Mouse (Mus musculus) MEL (cell line): ENCODE measurements around the gene Naa25. TPM values are rescaled to one million over a fixed set of nuclear protein-coding genes. Genes with fewer than 3 reads are reported as not detected.

Experiments
- DNase-seq: peaks from one replicate; pipeline ENCODE4 v3.0.0; 2011; ENCODE audit warnings: low read depth, low spot score
- H3K27ac ChIP-seq: 2 replicates; pipeline ENCODE4 v1.5.1; 2012; ENCODE audit warnings: low read depth, mild to moderate bottlenecking, control low read depth, low read length, moderate library complexity; ENCODE audit not compliant: control insufficient read depth
- H3K27me3 ChIP-seq, 2 experiments: fragments of 150-350 bp in 1 of 2; sonication (generic) in 1 of 2; 2 replicates each; pipeline ENCODE4 v1.6.1; 2012; ENCODE audit warnings: low read length in 2 of 2, mild to moderate bottlenecking in 2 of 2, improper control_type of control experiment in 1 of 2, moderate library complexity in 1 of 2; ENCODE audit not compliant: insufficient read depth in 2 of 2, control insufficient read depth in 1 of 2
- H3K36me3 ChIP-seq, 2 experiments: 2 replicates each; pipeline ENCODE4 v1.6.1; 2012 to 2014; ENCODE audit warnings: low read length in 2 of 2, improper control_type of control experiment in 1 of 2, inconsistent platforms in 1 of 2, mild to moderate bottlenecking in 1 of 2; ENCODE audit not compliant: insufficient read depth in 2 of 2, control insufficient read depth in 1 of 2
- H3K4me1 ChIP-seq, 2 experiments: fragments of 150-350 bp in 1 of 2; sonication (generic) in 1 of 2; 2 replicates each; pipeline ENCODE4 v1.6.1; 2012; ENCODE audit warnings: low read length in 2 of 2, improper control_type of control experiment in 1 of 2, mild to moderate bottlenecking in 1 of 2; ENCODE audit not compliant: insufficient read depth in 2 of 2, control insufficient read depth in 1 of 2
- H3K4me3 ChIP-seq, 2 experiments: fragments of 150-350 bp in 1 of 2; sonication (generic) in 1 of 2; 2 replicates each; pipeline ENCODE4 v1.5.1; 2012; ENCODE audit warnings: low read depth in 2 of 2, low read length in 2 of 2, mild to moderate bottlenecking in 2 of 2, moderate library complexity in 2 of 2, control low read depth in 1 of 2, improper control_type of control experiment in 1 of 2; ENCODE audit not compliant: control insufficient read depth in 1 of 2, insufficient read depth in 1 of 2
- H3K79me2 ChIP-seq: 2 replicates; pipeline ENCODE4 v1.6.1; 2012; ENCODE audit warnings: mild to moderate bottlenecking, low read length, moderate library complexity; ENCODE audit not compliant: control insufficient read depth, poor library complexity, insufficient read depth
- H3K9ac ChIP-seq: 2 replicates; pipeline ENCODE4 v1.6.1; 2012; ENCODE audit warnings: low read depth, mild to moderate bottlenecking, control low read depth, low read length, moderate library complexity; ENCODE audit not compliant: control insufficient read depth, poor library complexity, severe bottlenecking
- H3K9me3 ChIP-seq: fragments of 150-350 bp; sonication (generic); replicated peaks from 2 replicates; pipeline ENCODE4 v1.6.1; 2012; ENCODE audit warnings: mild to moderate bottlenecking, low read length, improper control_type of control experiment, moderate library complexity; ENCODE audit not compliant: insufficient read depth
- BHLHE40 ChIP-seq: IDR thresholded peaks from 2 replicates; pipeline ENCODE4 v1.6.1; 2012; ENCODE audit warnings: low read depth, mild to moderate bottlenecking, inconsistent platforms, low read length, improper control_type of control experiment, borderline replicate concordance
- CHD2 ChIP-seq: IDR thresholded peaks from 2 replicates; pipeline ENCODE4 v1.6.1; 2011; ENCODE audit warnings: low read length, improper control_type of control experiment
- CTCF ChIP-seq, 3 experiments: IDR thresholded peaks in 2 of 3; conservative IDR thresholded peaks in 1 of 3; 2 replicates each; pipeline ENCODE4 v1.5.1; 2011 to 2012; ENCODE audit warnings: low read length in 3 of 3, low read depth in 2 of 3, mild to moderate bottlenecking in 2 of 3, improper control_type of control experiment in 1 of 3, inconsistent platforms in 1 of 3, mixed read lengths in 1 of 3, moderate library complexity in 1 of 3; ENCODE audit not compliant: control insufficient read depth in 1 of 3, insufficient read depth in 1 of 3, poor library complexity in 1 of 3, severe bottlenecking in 1 of 3
- E2F4 ChIP-seq: IDR thresholded peaks from 2 replicates; pipeline ENCODE4 v1.6.1; 2011; ENCODE audit warnings: low read depth, low read length, improper control_type of control experiment, borderline replicate concordance
- ELF1 ChIP-seq: IDR thresholded peaks from 2 replicates; pipeline ENCODE4 v1.6.1; 2014; ENCODE audit warnings: low read depth, mild to moderate bottlenecking, inconsistent platforms, low read length, improper control_type of control experiment, moderate library complexity
- EP300 ChIP-seq, 2 experiments: IDR thresholded peaks; 2 replicates each; pipeline ENCODE4 v1.6.1; 2011; ENCODE audit warnings: improper control_type of control experiment in 2 of 2, low read length in 2 of 2, low read depth in 1 of 2, mild to moderate bottlenecking in 1 of 2
- ETS1 ChIP-seq: IDR thresholded peaks from 2 replicates; pipeline ENCODE4 v1.6.1; 2012; ENCODE audit warnings: low read depth, mild to moderate bottlenecking, inconsistent platforms, low read length, improper control_type of control experiment, moderate library complexity
- GABPA ChIP-seq: IDR thresholded peaks from 2 replicates; pipeline ENCODE4 v1.6.1; 2012; ENCODE audit warnings: low read depth, mild to moderate bottlenecking, inconsistent platforms, low read length, improper control_type of control experiment, moderate library complexity
- GATA1 ChIP-seq: IDR thresholded peaks from 2 replicates; pipeline ENCODE4 v1.6.1; 2011; ENCODE audit warnings: low read depth, low read length, improper control_type of control experiment
- HCFC1 ChIP-seq: IDR thresholded peaks from 2 replicates; pipeline ENCODE4 v1.6.1; 2012; ENCODE audit warnings: low read depth, mild to moderate bottlenecking, inconsistent platforms, low read length, improper control_type of control experiment, moderate library complexity
- JUND ChIP-seq: IDR thresholded peaks from 2 replicates; pipeline ENCODE4 v1.6.1; 2011; ENCODE audit warnings: low read depth, mild to moderate bottlenecking, improper control_type of control experiment, low read length
- KAT2A ChIP-seq: conservative IDR thresholded peaks from 2 replicates; pipeline ENCODE4 v1.6.1; 2012; ENCODE audit warnings: low read depth, low read length, improper control_type of control experiment, inconsistent platforms
- MAFK ChIP-seq: IDR thresholded peaks from 2 replicates; pipeline ENCODE4 v1.6.1; 2011; ENCODE audit warnings: low read depth, mild to moderate bottlenecking, low read length, improper control_type of control experiment, borderline replicate concordance
- MAX ChIP-seq: IDR thresholded peaks from 2 replicates; pipeline ENCODE4 v1.6.1; 2011; ENCODE audit warnings: low read length, improper control_type of control experiment
- MAZ ChIP-seq: IDR thresholded peaks from 2 replicates; pipeline ENCODE4 v1.6.1; 2012; ENCODE audit warnings: low read depth, mild to moderate bottlenecking, inconsistent platforms, low read length, improper control_type of control experiment
- MEF2A ChIP-seq: IDR thresholded peaks from 2 replicates; pipeline ENCODE4 v1.6.1; 2014; ENCODE audit warnings: low read depth, mild to moderate bottlenecking, inconsistent platforms, low read length, improper control_type of control experiment; ENCODE audit not compliant: poor library complexity, insufficient replicate concordance, severe bottlenecking; ENCODE audit errors: extremely low read depth
- MXI1 ChIP-seq: IDR thresholded peaks from 2 replicates; pipeline ENCODE4 v1.6.1; 2011; ENCODE audit warnings: mild to moderate bottlenecking, low read depth, low read length, improper control_type of control experiment
- MYB ChIP-seq: IDR thresholded peaks from 2 replicates; pipeline ENCODE4 v1.6.1; 2011; ENCODE audit warnings: mild to moderate bottlenecking, low read depth, low read length, improper control_type of control experiment
- MYC ChIP-seq: IDR thresholded peaks from 2 replicates; pipeline ENCODE4 v1.6.1; 2011; ENCODE audit warnings: low read depth, mild to moderate bottlenecking, low read length, improper control_type of control experiment, moderate library complexity
- NELFE ChIP-seq: IDR thresholded peaks from 2 replicates; pipeline ENCODE4 v1.6.1; 2011; ENCODE audit warnings: low read depth, low read length, improper control_type of control experiment
- POLR2A ChIP-seq, 2 experiments: IDR thresholded peaks; 2 replicates each; pipeline ENCODE4 v1.6.1; 2011 to 2012; ENCODE audit warnings: low read length in 2 of 2, mild to moderate bottlenecking in 2 of 2, control low read depth in 1 of 2, improper control_type of control experiment in 1 of 2, low read depth in 1 of 2, moderate library complexity in 1 of 2; ENCODE audit not compliant: control insufficient read depth in 1 of 2, insufficient read depth in 1 of 2, poor library complexity in 1 of 2
- POLR2AphosphoS2 ChIP-seq: IDR thresholded peaks from 2 replicates; pipeline ENCODE4 v1.6.1; 2011; ENCODE audit warnings: low read length, improper control_type of control experiment
- POLR2AphosphoS5 ChIP-seq: IDR thresholded peaks from 2 replicates; pipeline ENCODE4 v1.6.1; 2012; ENCODE audit warnings: low read depth, borderline replicate concordance, mild to moderate bottlenecking, inconsistent platforms, low read length, moderate library complexity, mixed read lengths
- RAD21 ChIP-seq: IDR thresholded peaks from 2 replicates; pipeline ENCODE4 v1.6.1; 2011; ENCODE audit warnings: mild to moderate bottlenecking, low read depth, low read length, improper control_type of control experiment
- RCOR1 ChIP-seq: IDR thresholded peaks from 2 replicates; pipeline ENCODE4 v1.6.1; 2012; ENCODE audit warnings: low read depth, mild to moderate bottlenecking, inconsistent platforms, low read length, improper control_type of control experiment
- SIN3A ChIP-seq: IDR thresholded peaks from 2 replicates; pipeline ENCODE4 v1.6.1; 2012; ENCODE audit warnings: low read length, improper control_type of control experiment, inconsistent platforms
- SMC3 ChIP-seq: IDR thresholded peaks from 2 replicates; pipeline ENCODE4 v1.6.1; 2011; ENCODE audit warnings: low read depth, low read length, improper control_type of control experiment
- TAL1 ChIP-seq: IDR thresholded peaks from 2 replicates; pipeline ENCODE4 v1.6.1; 2012; ENCODE audit warnings: mild to moderate bottlenecking, inconsistent platforms, low read length, moderate library complexity, mixed read lengths
- TBP ChIP-seq: IDR thresholded peaks from 2 replicates; pipeline ENCODE4 v1.8.0; 2011; ENCODE audit warnings: low read depth, low read length, improper control_type of control experiment
- TCF12 ChIP-seq: IDR thresholded peaks from 2 replicates; pipeline ENCODE4 v1.6.1; 2014; ENCODE audit warnings: low read depth, mild to moderate bottlenecking, inconsistent platforms, low read length, improper control_type of control experiment, moderate library complexity
- UBTF ChIP-seq: IDR thresholded peaks from 2 replicates; pipeline ENCODE4 v1.6.1; 2012; ENCODE audit warnings: low read depth, mild to moderate bottlenecking, inconsistent platforms, low read length, improper control_type of control experiment, moderate library complexity, borderline replicate concordance; ENCODE audit not compliant: insufficient read depth
- USF1 ChIP-seq: IDR thresholded peaks from 2 replicates; pipeline ENCODE4 v1.6.1; 2014; ENCODE audit warnings: low read depth, mild to moderate bottlenecking, inconsistent platforms, low read length, improper control_type of control experiment, moderate library complexity
- USF2 ChIP-seq, 2 experiments: IDR thresholded peaks; 2 replicates each; pipeline ENCODE4 v1.6.1; 2011 to 2012; ENCODE audit warnings: improper control_type of control experiment in 2 of 2, low read length in 2 of 2, borderline replicate concordance in 1 of 2, inconsistent platforms in 1 of 2, low read depth in 1 of 2, mild to moderate bottlenecking in 1 of 2; ENCODE audit not compliant: insufficient read depth in 1 of 2
- ZKSCAN1 ChIP-seq: IDR thresholded peaks from 2 replicates; pipeline ENCODE4 v1.6.1; 2012; ENCODE audit warnings: low read depth, mild to moderate bottlenecking, inconsistent platforms, low read length, improper control_type of control experiment, moderate library complexity
- ZMIZ1 ChIP-seq: IDR thresholded peaks from 2 replicates; pipeline ENCODE4 v1.6.1; 2012; ENCODE audit warnings: low read depth, mild to moderate bottlenecking, inconsistent platforms, low read length, improper control_type of control experiment, moderate library complexity
- ZNF384 ChIP-seq: IDR thresholded peaks from 2 replicates; pipeline ENCODE4 v1.6.1; 2012; ENCODE audit warnings: low read depth, mild to moderate bottlenecking, inconsistent platforms, low read length, improper control_type of control experiment
- polyA plus RNA-seq, 2 experiments: library from polyadenylated mRNA; stranded (reverse) in 1 of 2; unstranded in 1 of 2; fragments of >175 nt in 1 of 2; fragments of >200 nt in 1 of 2; gene quantifications; 2 replicates each; pipeline versions ENCODE4 v1.2.1 to v1.2.4; 2012; ENCODE audit warnings: low replicate concordance in 2 of 2, low read depth in 1 of 2; ENCODE audit not compliant: insufficient read length in 2 of 2, insufficient read depth in 1 of 2, missing spikeins in 1 of 2
- total RNA-seq: library from RNA; depleted of rRNA; stranded (reverse); fragments of 300-350 nt; gene quantifications from 2 replicates; pipeline ENCODE4 v1.2.3, GENCODE M21; 2012

Gene Naa25
- total and polyA plus RNA-seq, 3 experiments: 53.0 to 59.6 TPM; not detected in 1

DNA sequence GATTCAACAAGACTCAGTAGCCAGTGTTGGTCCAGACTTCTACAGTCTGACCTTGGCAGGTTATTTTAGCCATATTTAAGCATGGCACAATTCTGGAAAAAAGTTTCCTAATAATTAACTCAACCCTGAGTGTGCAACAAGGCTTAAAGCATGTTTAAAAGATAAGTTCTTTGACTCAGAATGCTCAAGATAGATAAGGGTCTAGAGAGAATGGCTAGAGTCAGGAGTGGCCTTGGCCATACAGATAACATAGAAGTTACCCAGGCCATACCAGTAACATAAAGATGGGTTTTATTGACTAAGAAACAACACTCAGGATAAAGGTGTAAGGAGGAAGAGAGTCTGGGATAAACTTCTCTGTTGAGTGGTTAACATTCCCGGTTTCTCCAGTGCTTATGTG is 78.3 kb downstream of the Naa25 start (continued):
- TF ChIP-seq POLR2A (IDR thresholded peaks at IDR 0.05; ENCODE audit: control insufficient read depth in 1 of 2, insufficient read depth in 1 of 2, low read depth in 1 of 2, low read length in 2 of 2, poor library complexity in 1 of 2) (no peak), GABPA (no peak)

GRCm38 (mm10) chr5:121477680-121478079 is 79.9 kb downstream of the Naa25 start:
- Histone ChIP-seq H3K9me3 (no peaks in the 10 kb centered on the region), H3K27ac (no peak overlapping the region), H3K36me3 (peaks cover 0 to 14% of the 10 kb centered on the region in 2 experiments; a peak in 2 of 4 replicates), H3K9ac (no peak overlapping the region), H3K79me2 (no peaks in the 10 kb centered on the region), H3K4me1 (peaks cover 10 to 11% of the 10 kb centered on the region in 2 experiments), H3K27me3 (no peaks in the 10 kb centered on the region), H3K4me3 (no peak overlapping the region)
- DNase-seq: peak; percentile 82
- TF ChIP-seq TAL1 (no peak), USF1 (no peak; the same call in 1 of the 2 replicates), EP300 (IDR thresholded peaks at IDR 0.05; ENCODE audit: low read depth in 1 of 2, low read length in 2 of 2) (no peak), CHD2 (no peak), CTCF (IDR thresholded peaks at IDR 0.05 in 2 of 3, conservative IDR thresholded peaks at IDR 0.05 in 1 of 3; ENCODE audit: control insufficient read depth in 1 of 3, insufficient read depth in 1 of 3, low read depth in 2 of 3, low read length in 3 of 3, poor library complexity in 1 of 3, severe bottlenecking in 1 of 3) (peak in 2 of 3 experiments; percentile 80 to 95; a peak in 4 of 6 replicates), SIN3A (peak; percentile 72), MYB (no peak), RCOR1 (no peak), MXI1 (no peak), E2F4 (no peak), TCF12 (no peak), BHLHE40 (no peak), KAT2A (no peak), HCFC1 (no peak), SMC3 (peak; percentile 89), POLR2AphosphoS2 (no peak), POLR2A (IDR thresholded peaks at IDR 0.05; ENCODE audit: control insufficient read depth in 1 of 2, insufficient read depth in 1 of 2, low read depth in 1 of 2, low read length in 2 of 2, poor library complexity in 1 of 2) (no peak), ELF1 (no peak), MAZ (no peak), NELFE (no peak), GATA1 (no peak), RAD21 (peak; percentile 99), UBTF (no peak), TBP (no peak), MYC (0 out of 2 replicates have a peak, but pooled peaks have one; percentile 36), ZNF384 (peak; percentile 62), MAFK (no peak), ETS1 (no peak), POLR2AphosphoS5 (no peak), MAX (no peak), JUND (0 out of 2 replicates have a peak, but pooled peaks have one; percentile 15), USF2 (IDR thresholded peaks at IDR 0.05; ENCODE audit: borderline replicate concordance in 1 of 2, insufficient read depth in 1 of 2, low read depth in 1 of 2, low read length in 2 of 2) (no peak), MEF2A (no peak), GABPA (no peak), ZKSCAN1 (no peak), ZMIZ1 (no peak)
